Mouse (Mus musculus) olfactory bulb, adult 2 months (tissue): ENCODE measurements around the gene Ugcg.

Experiments used
- CTCF ChIP-seq: fragments of 200-500 bp; IDR thresholded peaks from 2 replicates; pipeline ENCODE4 v1.5.1; 2012; ENCODE audit warnings: low read depth, mild to moderate bottlenecking, low read length, moderate library complexity; ENCODE audit not compliant: insufficient read depth
- POLR2A ChIP-seq: fragments of 200-500 bp; IDR thresholded peaks from 2 replicates; pipeline ENCODE4 v1.6.1; 2012; ENCODE audit warnings: mild to moderate bottlenecking, low read depth, low read length, moderate library complexity; ENCODE audit not compliant: insufficient read depth

- TF ChIP-seq CTCF (no peak), POLR2A (no peak)
Measured at GRCm38 (mm10) chr4:59151953-59152352, 37.1 kb upstream of the Ugcg start.
